Mouse (Mus musculus) lung, postnatal 0 days (tissue): ENCODE results near the gene Fam89b.

Experiments used
- CTCF ChIP-seq: IDR thresholded peaks from 2 replicates; pipeline ENCODE4 v1.5.1; 2016; ENCODE audit warnings: antibody characterized with exemption, mild to moderate bottlenecking
- EP300 ChIP-seq: IDR thresholded peaks from 2 replicates; pipeline ENCODE4 v1.6.1; 2016; ENCODE audit warnings: antibody characterized with exemption, mild to moderate bottlenecking, control low read depth

DNA sequence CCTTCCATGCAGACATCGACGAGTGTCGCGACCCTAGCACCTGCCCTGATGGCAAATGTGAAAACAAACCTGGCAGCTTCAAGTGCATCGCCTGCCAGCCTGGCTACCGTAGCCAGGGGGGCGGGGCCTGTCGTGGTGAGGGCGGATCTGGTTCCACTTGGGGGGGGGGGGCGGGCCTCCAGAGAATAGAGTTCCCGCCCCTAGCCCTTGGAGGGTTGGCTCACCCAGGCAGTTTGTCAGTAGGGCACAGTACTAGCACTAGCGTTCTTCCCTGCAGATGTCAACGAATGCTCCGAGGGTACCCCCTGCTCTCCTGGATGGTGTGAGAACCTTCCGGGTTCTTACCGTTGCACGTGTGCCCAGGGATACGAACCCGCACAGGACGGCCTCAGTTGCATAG, 22.3 kb upstream of the Fam89b start:
- TF ChIP-seq CTCF (no peak), EP300 (no peak)
